Mouse (Mus musculus): ENCODE results near the gene Mylip.
A peak's percentile ranks its signal among the peaks of the same experiment; 100 is the strongest.

Gene Mylip

DNA sequence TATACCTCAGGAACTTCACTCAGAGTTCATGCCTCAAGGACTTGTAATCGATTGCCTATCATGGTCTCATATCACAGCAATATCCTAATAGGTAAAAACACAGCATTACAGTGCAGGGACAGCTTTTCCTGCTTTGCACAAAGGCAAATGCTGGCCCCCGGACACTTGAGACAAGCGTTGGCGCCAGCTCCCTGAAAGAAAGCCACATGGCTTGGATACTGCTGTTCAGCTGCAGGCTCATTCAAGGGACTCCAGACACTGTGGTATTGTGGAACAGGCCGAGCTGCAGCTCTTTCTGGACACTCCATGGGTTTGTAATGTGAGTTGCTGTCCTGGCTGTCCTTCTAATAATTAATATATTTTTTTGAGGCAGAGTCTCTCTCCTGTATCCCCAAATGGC is 34.4 kb downstream of the Mylip start:
- no peak for DNase-seq (ENCODE audit: low read depth, low spot score)

DNA sequence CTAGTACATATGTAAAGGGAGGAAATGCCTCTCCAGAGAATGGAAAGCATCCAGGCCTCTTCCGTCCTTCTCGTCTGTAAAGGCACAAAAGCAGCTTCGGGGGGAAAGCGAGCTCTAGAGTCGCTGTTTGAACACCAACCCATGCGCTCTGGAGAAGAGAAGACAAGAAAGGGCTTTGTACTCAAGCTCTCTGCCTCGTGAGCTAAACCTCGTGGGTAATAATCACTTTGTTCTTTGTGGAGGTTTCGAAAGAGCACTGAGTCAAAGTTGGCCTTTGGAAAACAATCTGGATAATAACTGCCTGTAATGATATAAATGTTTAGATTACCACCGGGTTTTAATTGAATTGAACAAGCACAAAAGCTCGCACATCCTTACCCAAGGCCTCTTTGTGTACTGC is 39.7 kb downstream of the Mylip start:
- DNase-seq (ENCODE audit: low read depth, low spot score), result no peak

DNA sequence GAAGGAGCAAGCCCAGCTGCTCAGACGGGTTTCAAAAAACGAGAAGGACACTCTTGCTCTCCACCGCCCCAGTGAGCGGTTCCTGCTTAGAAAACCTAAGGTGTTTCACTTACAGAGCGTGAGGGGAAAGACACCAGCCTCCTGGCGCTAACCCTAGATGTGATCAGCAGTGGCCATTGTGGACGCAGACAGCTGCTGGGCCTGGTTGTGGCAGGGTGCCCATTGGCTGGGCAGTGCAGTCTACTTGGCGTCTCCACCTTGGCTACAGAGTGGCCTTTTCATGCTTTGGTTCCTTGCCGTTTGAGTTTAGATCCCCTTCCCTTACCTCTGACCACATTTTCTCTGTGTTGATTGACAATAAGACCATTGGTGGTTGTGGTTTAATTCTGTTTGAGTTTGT is 47.6 kb downstream of the Mylip start:
- no peak for DNase-seq (ENCODE audit: low read depth, low spot score)

DNA sequence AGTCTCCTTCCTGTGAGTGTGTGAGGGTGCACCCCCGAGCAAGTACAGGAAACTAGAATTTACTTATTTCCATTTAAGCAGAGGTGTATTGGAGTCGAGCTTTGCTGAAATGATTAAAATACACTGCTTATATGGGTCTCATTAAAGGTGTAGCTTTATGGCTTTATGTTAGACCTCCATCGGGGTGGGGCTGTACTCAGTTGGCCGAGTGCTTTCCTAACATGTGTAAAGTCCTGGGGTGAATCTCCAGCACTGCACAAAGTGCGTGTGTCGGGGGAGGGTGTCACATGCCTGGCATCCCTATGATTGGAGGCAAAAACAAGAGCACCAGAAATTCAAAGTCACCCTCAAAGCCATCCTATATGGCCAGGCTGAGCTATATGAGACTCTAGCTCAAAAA is 49.3 kb downstream of the Mylip start:
- no peak for DNase-seq (ENCODE audit: low read depth, low spot score)

DNA sequence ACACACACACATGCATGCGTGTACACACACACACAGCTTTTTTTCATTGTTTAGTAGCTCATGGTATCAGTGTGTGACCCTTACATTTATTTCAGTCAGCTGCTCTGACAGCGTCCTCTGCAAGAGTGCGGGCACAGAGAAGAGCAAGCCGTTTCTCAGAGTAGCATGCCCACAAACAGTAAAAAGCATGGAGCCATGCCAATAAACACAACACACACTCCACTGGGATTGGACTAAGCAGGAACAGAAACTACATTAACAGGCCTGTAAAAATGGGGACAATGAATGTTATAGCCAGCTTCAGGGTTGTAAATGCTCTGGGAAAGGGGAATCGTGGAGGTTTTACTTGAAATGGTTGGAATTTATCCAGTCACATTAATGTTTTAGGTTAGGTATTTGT is 50.7 kb downstream of the Mylip start:
- DNase-seq (ENCODE audit: low read depth, low spot score), result no peak

DNA sequence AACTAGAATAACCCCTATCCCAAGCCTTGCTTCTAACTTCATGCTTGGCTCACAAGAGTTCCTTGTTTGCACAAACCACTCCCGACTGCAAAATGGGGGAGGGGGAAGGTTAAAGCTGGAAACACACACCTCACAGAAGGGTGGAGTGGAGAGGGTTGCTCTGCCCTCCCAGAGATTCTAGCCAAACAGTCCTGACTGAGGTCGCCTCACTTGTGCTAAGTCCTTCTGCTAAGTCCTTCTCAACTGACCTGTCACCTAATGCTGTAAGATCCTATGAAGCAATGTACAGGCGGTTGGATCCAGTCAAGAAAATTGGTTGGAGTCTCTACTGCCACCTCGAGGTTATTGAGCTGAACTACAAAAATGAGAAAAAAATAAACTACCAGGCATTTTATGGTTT is 52.9 kb downstream of the Mylip start:
- peak; percentile 45 for DNase-seq (ENCODE audit: low read depth, low spot score)

DNA sequence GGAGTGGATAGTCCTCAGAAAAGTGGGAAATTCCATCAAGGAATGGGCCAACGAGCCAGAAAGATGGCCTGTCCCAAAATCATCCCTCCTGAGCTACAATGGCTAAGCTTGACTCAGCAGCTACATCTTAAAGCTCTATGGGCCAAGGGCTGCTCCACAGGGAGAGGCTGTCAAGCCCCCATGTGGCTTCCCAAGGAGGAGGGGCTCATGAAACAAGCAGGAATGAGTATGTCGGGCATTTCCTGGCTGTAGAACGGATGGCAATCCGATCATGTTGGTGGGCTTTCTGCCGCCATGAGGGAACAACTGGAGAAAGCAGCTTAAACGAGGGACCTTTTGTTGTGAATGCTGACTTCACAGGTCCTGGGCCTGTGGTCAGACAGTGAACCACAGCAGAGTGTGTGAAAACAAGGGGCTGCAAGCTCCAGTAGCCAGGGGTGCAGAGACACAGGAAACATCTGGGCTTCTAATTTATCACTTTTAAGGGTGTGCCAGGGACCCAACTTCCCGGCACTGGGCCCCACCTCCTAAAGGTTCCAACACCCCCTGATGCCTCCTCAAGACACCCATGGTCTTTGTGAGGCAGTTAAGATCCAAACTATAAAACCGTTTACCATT is 53.5 kb downstream of the Mylip start:
- peak; percentile 44 for DNase-seq (ENCODE audit: low read depth, low spot score)

DNA sequence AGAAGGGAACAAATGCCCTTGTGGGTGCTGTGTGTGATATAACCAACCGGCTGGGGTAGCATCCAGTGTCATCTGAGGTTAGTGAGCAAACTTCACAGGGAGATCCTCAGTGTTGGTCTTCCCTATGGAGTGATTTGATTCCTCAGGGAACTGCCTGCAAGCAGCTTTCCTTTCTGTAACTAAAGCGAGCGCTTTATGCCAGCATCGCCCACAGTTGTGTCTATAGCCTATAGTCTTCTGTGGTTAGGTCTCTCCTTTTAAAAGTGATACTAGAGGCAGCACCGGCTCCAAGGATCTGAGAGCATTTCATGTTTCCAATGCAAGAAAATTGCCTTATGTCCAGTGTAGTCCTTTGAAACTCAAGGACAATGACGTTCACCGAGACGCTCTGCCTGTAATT is 54.7 kb downstream of the Mylip start:
- no peak for DNase-seq (ENCODE audit: low read depth, low spot score)

DNA sequence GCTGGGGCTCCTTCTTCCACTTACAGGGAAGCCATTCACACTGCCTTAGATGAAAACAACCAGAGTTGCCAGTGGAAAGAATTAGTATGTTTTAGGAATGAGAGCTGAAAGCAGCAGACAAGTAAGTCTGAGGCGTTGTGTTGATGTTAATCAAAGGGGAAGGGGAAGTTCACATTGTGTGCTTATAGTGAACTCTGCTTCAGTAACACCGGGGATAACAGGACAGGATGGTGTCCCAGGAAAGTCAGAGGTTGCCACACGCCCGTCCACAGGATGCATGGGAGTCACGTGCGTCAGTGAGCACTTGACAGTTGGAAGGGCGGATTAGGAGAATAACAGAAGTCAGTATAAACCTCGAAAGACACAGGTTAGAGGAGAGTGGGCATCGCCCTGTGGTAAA is 55.1 kb downstream of the Mylip start:
- no peak for DNase-seq (ENCODE audit: low read depth, low spot score)

DNA sequence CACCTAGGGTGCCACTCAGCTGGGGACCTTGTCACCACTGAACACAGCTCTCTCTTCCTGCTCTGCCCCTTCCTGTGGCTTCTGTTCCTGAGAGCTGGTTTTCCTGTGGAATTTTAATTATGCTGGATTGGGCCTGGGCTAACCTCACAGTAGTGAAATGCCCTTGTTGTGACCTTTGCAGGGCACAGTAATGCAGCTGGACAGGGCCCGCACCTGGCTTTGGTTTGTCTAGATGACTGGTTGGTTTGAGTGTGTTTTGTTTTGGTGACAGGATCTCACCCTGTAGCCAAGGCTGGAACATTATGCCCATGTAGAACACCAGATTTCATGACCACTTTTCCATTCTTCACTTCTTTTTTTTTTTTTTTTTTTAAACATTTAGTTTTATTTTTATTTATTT is 57.1 kb downstream of the Mylip start:
- DNase-seq (ENCODE audit: low read depth, low spot score), result no peak

DNA sequence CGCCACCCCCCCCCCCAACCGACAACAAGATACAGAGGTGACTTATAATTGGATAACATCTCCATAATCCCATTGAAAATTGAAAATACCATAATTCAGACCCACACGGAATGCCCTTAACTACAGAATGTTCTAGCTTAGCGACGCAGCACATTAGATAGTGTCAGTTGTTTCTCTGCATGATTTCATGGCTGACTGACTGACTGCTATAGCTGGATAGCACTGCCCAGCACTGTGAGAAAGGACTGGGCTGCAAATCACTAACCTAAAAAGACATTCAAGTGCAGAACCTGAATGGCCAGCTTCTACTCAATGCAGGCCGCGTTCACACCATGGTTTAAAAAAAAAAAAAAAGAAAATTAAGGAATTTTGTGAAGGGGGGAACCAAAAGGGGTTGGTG is 62.9 kb downstream of the Mylip start:
- DNase-seq (ENCODE audit: low read depth, low spot score), result no peak

DNA sequence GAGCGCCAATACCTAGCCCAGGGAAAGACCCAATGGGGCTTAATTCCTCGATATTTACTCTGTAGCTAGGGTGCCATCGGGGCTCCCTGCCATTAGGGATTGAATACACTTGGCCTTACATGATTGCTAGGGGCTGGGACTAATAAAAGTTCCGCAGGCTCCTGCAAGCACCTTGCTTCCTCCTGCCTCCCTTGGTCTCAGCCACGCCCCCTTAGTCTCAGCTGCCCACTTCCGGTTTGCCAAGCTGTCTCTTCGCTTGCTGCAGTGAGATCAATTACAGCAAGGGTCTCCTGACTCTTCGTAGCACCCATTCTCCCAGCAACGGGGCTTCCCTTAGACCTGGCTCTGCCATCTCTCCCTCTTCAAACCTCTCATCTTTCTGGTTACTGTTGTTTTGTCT is 63.5 kb downstream of the Mylip start:
- DNase-seq (ENCODE audit: low read depth, low spot score), result peak; percentile 34

DNA sequence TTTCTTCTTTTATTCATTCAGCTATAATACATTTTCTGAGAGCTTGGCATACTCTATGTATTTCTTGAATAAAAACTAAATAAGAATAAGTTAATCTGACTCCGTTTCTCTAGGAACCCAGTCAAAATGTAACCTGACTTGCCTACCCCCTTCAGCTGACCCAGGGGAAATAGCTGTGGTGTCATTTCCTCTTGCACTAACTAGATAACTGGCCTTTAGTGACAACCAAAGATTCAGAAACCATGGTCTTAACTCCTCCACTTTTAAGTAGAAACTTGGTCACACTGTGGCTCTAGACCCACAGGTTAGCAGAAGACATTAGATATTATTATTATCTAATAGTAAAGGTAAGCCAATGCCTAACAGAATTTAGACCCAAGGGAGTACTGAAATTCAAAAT is 64.5 kb downstream of the Mylip start:
- no peak for DNase-seq (ENCODE audit: low read depth, low spot score)

DNA sequence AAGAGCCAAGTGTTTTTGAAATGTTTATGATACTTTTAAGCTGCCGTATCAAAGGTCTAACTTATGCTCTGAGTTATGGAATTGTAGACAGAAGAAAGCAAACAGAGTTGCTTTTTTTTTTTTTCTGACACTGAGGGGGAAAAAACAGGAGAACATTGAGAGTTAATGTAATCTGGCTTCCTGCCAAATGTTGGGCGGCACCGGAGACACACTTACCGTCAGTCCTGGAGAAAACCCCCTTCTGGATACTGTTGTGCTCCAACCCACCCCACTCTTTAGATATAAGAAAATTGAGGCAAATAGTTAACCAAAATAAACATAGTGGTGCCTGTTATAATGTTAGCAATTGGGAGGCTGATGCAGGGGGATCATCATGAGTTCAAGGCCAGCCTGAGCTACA is 65.1 kb downstream of the Mylip start:
- DNase-seq (ENCODE audit: low read depth, low spot score), result no peak

DNA sequence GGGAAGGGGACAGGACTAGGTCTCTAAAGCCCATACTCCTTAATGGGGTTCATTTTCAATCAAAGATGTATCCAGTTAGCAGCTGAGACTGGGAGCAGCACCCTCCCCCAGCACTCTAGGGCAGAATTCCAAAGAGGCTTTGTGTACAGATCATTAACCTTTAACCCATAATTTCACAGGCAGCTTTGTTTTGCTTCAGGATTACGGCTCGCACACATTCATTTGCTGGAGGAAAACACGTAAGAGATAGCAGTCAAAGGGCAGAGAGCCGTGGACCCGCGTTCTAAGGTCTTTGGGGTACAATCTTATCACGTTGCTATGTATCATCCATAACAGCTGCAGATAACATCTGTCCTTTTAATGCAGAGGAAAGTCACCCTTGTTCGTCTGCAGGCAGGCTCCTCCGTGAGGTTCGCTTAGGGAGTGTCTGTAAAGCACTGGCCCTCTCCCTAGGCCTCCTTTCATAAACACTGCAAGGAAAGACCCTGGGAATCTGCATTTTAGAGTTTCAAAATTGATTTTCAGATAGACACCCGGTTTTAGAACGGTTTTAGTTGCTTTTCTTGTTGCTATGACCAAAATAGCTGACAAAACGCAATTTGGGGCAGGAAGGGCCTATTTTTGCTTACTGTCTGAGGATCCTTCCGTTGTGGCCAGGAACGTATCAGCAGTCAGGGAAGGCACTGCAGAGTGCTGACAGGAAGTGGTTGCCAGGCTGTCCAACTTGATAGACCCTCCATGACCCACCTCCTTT is 65.7 kb downstream of the Mylip start:
- DNase-seq (ENCODE audit: low read depth, low spot score), result peak; percentile 60

DNA sequence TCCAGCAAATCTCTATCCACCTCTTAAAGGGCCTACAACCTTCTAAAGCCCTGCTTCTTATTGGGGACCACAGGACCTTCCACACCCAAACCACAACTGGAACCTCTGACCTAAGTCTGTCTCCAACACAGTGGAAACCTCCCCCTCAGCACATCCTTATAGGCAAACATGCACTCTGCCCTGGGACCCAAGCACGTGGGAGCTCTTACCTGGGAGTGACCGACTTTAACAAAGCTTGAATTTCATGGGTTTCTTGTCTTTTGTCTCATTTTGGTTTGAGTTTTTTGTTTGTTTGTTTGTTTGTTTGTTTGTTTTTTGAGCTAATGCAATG is 66.3 kb downstream of the Mylip start:
- no peak for DNase-seq (ENCODE audit: low read depth, low spot score)

DNA sequence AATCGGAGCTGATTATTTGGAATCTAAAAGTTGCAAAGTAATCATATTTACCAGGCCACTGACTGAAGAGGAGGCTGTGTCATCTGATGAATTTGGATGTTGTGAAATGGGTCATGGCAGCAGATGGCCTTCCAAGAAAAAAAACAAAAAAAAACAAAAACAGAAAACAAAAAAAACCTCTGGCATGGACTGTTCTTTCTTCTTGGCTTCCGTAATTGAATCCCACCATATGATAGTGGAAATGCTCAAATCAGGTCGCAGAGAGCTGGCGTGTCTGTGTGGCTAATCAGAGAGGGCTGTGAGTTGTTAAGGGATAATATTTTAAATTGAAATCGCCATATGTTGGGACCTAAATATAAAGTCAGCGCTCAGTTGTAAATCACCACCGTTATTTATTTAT is 67.9 kb downstream of the Mylip start:
- DNase-seq (ENCODE audit: low read depth, low spot score), result no peak

DNA sequence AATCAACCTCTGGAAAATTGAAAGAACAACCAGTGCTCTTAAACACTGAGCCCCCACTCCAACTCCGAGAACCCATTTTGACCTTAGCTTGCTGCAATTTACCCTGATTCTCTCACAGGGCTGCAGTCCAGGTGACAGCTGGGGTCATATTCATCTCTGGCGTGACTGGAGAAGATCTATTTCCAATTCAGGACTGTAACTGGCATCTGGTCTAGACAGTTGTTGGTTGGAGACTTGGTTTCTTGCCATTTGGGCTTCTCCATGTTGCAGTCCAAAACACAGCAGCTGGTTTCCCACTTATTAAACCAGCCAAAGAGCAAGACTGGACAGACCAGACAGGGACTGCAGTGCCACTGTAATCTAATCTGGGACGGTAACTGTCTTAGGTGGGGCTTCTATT is 70.6 kb downstream of the Mylip start:
- no peak for DNase-seq (ENCODE audit: low read depth, low spot score)

DNA sequence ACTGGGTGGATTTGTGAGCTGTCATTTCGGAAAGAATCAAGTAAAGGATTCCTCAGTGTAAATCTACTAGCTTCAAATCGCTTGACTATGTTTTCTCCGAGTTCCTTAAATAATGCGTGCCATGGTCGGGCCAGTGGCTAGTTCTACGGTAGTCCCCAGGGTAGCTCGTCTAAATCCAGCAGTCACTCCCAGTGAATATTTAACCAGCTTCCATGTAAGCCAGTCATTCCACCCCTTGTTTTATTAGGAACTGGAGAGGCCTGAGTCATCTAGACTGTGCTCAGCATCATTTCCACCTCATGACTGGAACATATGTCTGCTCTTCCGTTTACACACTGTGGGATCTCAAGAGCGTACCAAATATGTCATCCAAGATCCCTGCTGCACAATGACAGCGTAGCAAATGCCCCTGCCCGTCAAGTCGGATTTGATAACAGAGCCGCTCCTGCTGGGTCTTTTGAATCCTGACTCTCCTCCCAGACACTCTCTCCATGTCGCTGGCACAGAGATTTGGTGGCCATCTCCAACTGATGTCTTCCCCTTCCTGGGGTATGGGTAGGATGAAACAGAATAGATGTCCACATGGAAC is 71.9 kb downstream of the Mylip start:
- no peak for DNase-seq (ENCODE audit: low read depth, low spot score)

Data from CD4-positive helper T cell, adult 2 months (primary cell).